Mouse (Mus musculus) MEL (cell line): ENCODE measurements around the gene Tomt. TPM values are rescaled to one million over a fixed set of nuclear protein-coding genes. Genes with fewer than 3 reads are reported as not detected.

Experiments used
- DNase-seq: peaks from one replicate; pipeline ENCODE4 v3.0.0; 2011; ENCODE audit warnings: low read depth, low spot score
- H3K27ac ChIP-seq: 2 replicates; pipeline ENCODE4 v1.5.1; 2012; ENCODE audit warnings: low read depth, mild to moderate bottlenecking, control low read depth, low read length, moderate library complexity; ENCODE audit not compliant: control insufficient read depth
- H3K27me3 ChIP-seq, 2 experiments: fragments of 150-350 bp in 1 of 2; sonication (generic) in 1 of 2; 2 replicates each; pipeline ENCODE4 v1.6.1; 2012; ENCODE audit warnings: low read length in 2 of 2, mild to moderate bottlenecking in 2 of 2, improper control_type of control experiment in 1 of 2, moderate library complexity in 1 of 2; ENCODE audit not compliant: insufficient read depth in 2 of 2, control insufficient read depth in 1 of 2
- H3K36me3 ChIP-seq, 2 experiments: 2 replicates each; pipeline ENCODE4 v1.6.1; 2012 to 2014; ENCODE audit warnings: low read length in 2 of 2, improper control_type of control experiment in 1 of 2, inconsistent platforms in 1 of 2, mild to moderate bottlenecking in 1 of 2; ENCODE audit not compliant: insufficient read depth in 2 of 2, control insufficient read depth in 1 of 2
- H3K4me1 ChIP-seq, 2 experiments: fragments of 150-350 bp in 1 of 2; sonication (generic) in 1 of 2; 2 replicates each; pipeline ENCODE4 v1.6.1; 2012; ENCODE audit warnings: low read length in 2 of 2, improper control_type of control experiment in 1 of 2, mild to moderate bottlenecking in 1 of 2; ENCODE audit not compliant: insufficient read depth in 2 of 2, control insufficient read depth in 1 of 2
- H3K4me3 ChIP-seq, 2 experiments: fragments of 150-350 bp in 1 of 2; sonication (generic) in 1 of 2; 2 replicates each; pipeline ENCODE4 v1.5.1; 2012; ENCODE audit warnings: low read depth in 2 of 2, low read length in 2 of 2, mild to moderate bottlenecking in 2 of 2, moderate library complexity in 2 of 2, control low read depth in 1 of 2, improper control_type of control experiment in 1 of 2; ENCODE audit not compliant: control insufficient read depth in 1 of 2, insufficient read depth in 1 of 2
- H3K79me2 ChIP-seq: 2 replicates; pipeline ENCODE4 v1.6.1; 2012; ENCODE audit warnings: mild to moderate bottlenecking, low read length, moderate library complexity; ENCODE audit not compliant: control insufficient read depth, poor library complexity, insufficient read depth
- H3K9ac ChIP-seq: 2 replicates; pipeline ENCODE4 v1.6.1; 2012; ENCODE audit warnings: low read depth, mild to moderate bottlenecking, control low read depth, low read length, moderate library complexity; ENCODE audit not compliant: control insufficient read depth, poor library complexity, severe bottlenecking
- H3K9me3 ChIP-seq: fragments of 150-350 bp; sonication (generic); replicated peaks from 2 replicates; pipeline ENCODE4 v1.6.1; 2012; ENCODE audit warnings: mild to moderate bottlenecking, low read length, improper control_type of control experiment, moderate library complexity; ENCODE audit not compliant: insufficient read depth
- CHD1 ChIP-seq: IDR thresholded peaks from 2 replicates; pipeline ENCODE4 v1.6.1; 2012; ENCODE audit warnings: low read depth, mild to moderate bottlenecking, inconsistent platforms, low read length, improper control_type of control experiment
- ELF1 ChIP-seq: IDR thresholded peaks from 2 replicates; pipeline ENCODE4 v1.6.1; 2014; ENCODE audit warnings: low read depth, mild to moderate bottlenecking, inconsistent platforms, low read length, improper control_type of control experiment, moderate library complexity
- ETS1 ChIP-seq: IDR thresholded peaks from 2 replicates; pipeline ENCODE4 v1.6.1; 2012; ENCODE audit warnings: low read depth, mild to moderate bottlenecking, inconsistent platforms, low read length, improper control_type of control experiment, moderate library complexity
- GATA1 ChIP-seq: IDR thresholded peaks from 2 replicates; pipeline ENCODE4 v1.6.1; 2011; ENCODE audit warnings: low read depth, low read length, improper control_type of control experiment
- JUND ChIP-seq: IDR thresholded peaks from 2 replicates; pipeline ENCODE4 v1.6.1; 2011; ENCODE audit warnings: low read depth, mild to moderate bottlenecking, improper control_type of control experiment, low read length
- MAFK ChIP-seq: IDR thresholded peaks from 2 replicates; pipeline ENCODE4 v1.6.1; 2011; ENCODE audit warnings: low read depth, mild to moderate bottlenecking, low read length, improper control_type of control experiment, borderline replicate concordance
- MAZ ChIP-seq: IDR thresholded peaks from 2 replicates; pipeline ENCODE4 v1.6.1; 2012; ENCODE audit warnings: low read depth, mild to moderate bottlenecking, inconsistent platforms, low read length, improper control_type of control experiment
- POLR2A ChIP-seq, 2 experiments: IDR thresholded peaks; 2 replicates each; pipeline ENCODE4 v1.6.1; 2011 to 2012; ENCODE audit warnings: low read length in 2 of 2, mild to moderate bottlenecking in 2 of 2, control low read depth in 1 of 2, improper control_type of control experiment in 1 of 2, low read depth in 1 of 2, moderate library complexity in 1 of 2; ENCODE audit not compliant: control insufficient read depth in 1 of 2, insufficient read depth in 1 of 2, poor library complexity in 1 of 2
- POLR2AphosphoS2 ChIP-seq: IDR thresholded peaks from 2 replicates; pipeline ENCODE4 v1.6.1; 2011; ENCODE audit warnings: low read length, improper control_type of control experiment
- POLR2AphosphoS5 ChIP-seq: IDR thresholded peaks from 2 replicates; pipeline ENCODE4 v1.6.1; 2012; ENCODE audit warnings: low read depth, borderline replicate concordance, mild to moderate bottlenecking, inconsistent platforms, low read length, moderate library complexity, mixed read lengths
- RAD21 ChIP-seq: IDR thresholded peaks from 2 replicates; pipeline ENCODE4 v1.6.1; 2011; ENCODE audit warnings: mild to moderate bottlenecking, low read depth, low read length, improper control_type of control experiment
- TCF12 ChIP-seq: IDR thresholded peaks from 2 replicates; pipeline ENCODE4 v1.6.1; 2014; ENCODE audit warnings: low read depth, mild to moderate bottlenecking, inconsistent platforms, low read length, improper control_type of control experiment, moderate library complexity
- UBTF ChIP-seq: IDR thresholded peaks from 2 replicates; pipeline ENCODE4 v1.6.1; 2012; ENCODE audit warnings: low read depth, mild to moderate bottlenecking, inconsistent platforms, low read length, improper control_type of control experiment, moderate library complexity, borderline replicate concordance; ENCODE audit not compliant: insufficient read depth
- USF2 ChIP-seq, 2 experiments: IDR thresholded peaks; 2 replicates each; pipeline ENCODE4 v1.6.1; 2011 to 2012; ENCODE audit warnings: improper control_type of control experiment in 2 of 2, low read length in 2 of 2, borderline replicate concordance in 1 of 2, inconsistent platforms in 1 of 2, low read depth in 1 of 2, mild to moderate bottlenecking in 1 of 2; ENCODE audit not compliant: insufficient read depth in 1 of 2
- ZMIZ1 ChIP-seq: IDR thresholded peaks from 2 replicates; pipeline ENCODE4 v1.6.1; 2012; ENCODE audit warnings: low read depth, mild to moderate bottlenecking, inconsistent platforms, low read length, improper control_type of control experiment, moderate library complexity
- ZNF384 ChIP-seq: IDR thresholded peaks from 2 replicates; pipeline ENCODE4 v1.6.1; 2012; ENCODE audit warnings: low read depth, mild to moderate bottlenecking, inconsistent platforms, low read length, improper control_type of control experiment
- polyA plus RNA-seq, 2 experiments: library from polyadenylated mRNA; stranded (reverse) in 1 of 2; unstranded in 1 of 2; fragments of >175 nt in 1 of 2; fragments of >200 nt in 1 of 2; gene quantifications; 2 replicates each; pipeline versions ENCODE4 v1.2.1 to v1.2.4; 2012; ENCODE audit warnings: low replicate concordance in 2 of 2, low read depth in 1 of 2; ENCODE audit not compliant: insufficient read length in 2 of 2, insufficient read depth in 1 of 2, missing spikeins in 1 of 2
- total RNA-seq: library from RNA; depleted of rRNA; stranded (reverse); fragments of 300-350 nt; gene quantifications from 2 replicates; pipeline ENCODE4 v1.2.3, GENCODE M21; 2012

The Tomt gene
- total and polyA plus RNA-seq, 3 experiments = 0.82 to 1.3 TPM; not detected in 1

DNA sequence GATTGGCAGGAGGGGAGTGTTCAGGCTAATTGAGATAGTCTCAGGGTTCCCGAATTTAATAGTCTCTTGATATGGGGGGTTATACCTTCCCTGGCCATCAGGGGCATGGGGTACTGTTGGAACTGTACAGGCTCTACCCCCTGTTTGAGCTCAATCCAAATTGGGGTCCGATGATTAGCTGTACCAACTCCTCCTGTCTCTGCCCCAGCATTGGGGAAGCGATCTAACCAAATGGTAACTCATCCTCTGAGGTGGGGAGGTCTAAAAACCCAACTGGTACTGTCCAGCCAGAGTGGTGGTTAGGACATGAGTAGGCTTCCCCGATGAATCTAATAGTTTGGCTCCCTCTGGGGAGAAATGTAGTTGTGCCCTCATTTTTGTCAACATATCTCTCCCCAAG lies 30.8 kb upstream of the Tomt start:
- Histone ChIP-seq H3K36me3 (peaks cover 8 to 30% of the 10 kb centered on the region in 2 experiments), H3K9ac (no peak overlapping the region), H3K9me3 (no peaks in the 10 kb centered on the region), H3K4me1 (peaks cover 7 to 24% of the 10 kb centered on the region in 2 experiments; a peak in 3 of 4 replicates), H3K27me3 (no peaks in the 10 kb centered on the region), H3K79me2 (peaks cover 63% of the 10 kb centered on the region), H3K4me3 (no peak overlapping the region), H3K27ac (no peak overlapping the region)
- no peak for TF ChIP-seq CHD1
- no peak for TF ChIP-seq POLR2A (IDR thresholded peaks at IDR 0.05; ENCODE audit: control insufficient read depth in 1 of 2, insufficient read depth in 1 of 2, low read depth in 1 of 2, low read length in 2 of 2, poor library complexity in 1 of 2)
- TF ChIP-seq ELF1 = no peak
- no peak for TF ChIP-seq UBTF
- TF ChIP-seq ZNF384 = no peak
- TF ChIP-seq USF2 (IDR thresholded peaks at IDR 0.05; ENCODE audit: borderline replicate concordance in 1 of 2, insufficient read depth in 1 of 2, low read depth in 1 of 2, low read length in 2 of 2) = no peak
- TF ChIP-seq POLR2AphosphoS2 = no peak
- no peak for TF ChIP-seq JUND
- TF ChIP-seq MAFK = no peak
- no peak for TF ChIP-seq ZMIZ1
- no peak for TF ChIP-seq RAD21
- TF ChIP-seq TCF12 = no peak
- no peak for TF ChIP-seq ETS1
- TF ChIP-seq POLR2AphosphoS5 = no peak
- no peak for TF ChIP-seq GATA1
- no peak for DNase-seq

DNA sequence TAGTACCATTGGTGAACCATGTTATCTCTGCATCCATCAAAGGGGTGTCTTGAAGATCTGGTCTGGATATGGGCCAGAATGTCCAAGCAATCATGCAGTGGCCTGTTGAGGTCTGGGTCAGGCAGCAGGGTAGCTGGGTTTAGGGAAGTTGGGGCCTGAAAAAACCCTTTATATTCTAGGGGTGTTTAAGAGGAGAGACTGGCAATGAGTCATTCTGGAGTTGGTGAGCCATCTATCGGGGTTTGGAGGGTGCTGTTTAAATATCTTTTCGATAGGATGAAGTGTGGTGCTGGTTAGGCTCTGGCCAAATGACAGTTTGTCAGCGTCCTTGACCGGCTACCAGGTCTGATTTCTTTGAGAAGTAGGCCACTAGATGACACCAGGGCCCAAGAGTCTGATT lies 29.8 kb upstream of the Tomt start:
- peak; percentile 4; the same call in 1 of the 2 replicates for TF ChIP-seq RAD21
- no peak for TF ChIP-seq MAZ
- TF ChIP-seq, all 39 proteins: peak for 1
- peak; percentile 48 for DNase-seq
- Histone ChIP-seq H3K36me3 (peaks cover 8 to 33% of the 10 kb centered on the region in 2 experiments), H3K79me2 (peaks cover 57% of the 10 kb centered on the region), H3K27me3 (no peaks in the 10 kb centered on the region), H3K9ac (no peak overlapping the region), H3K9me3 (no peaks in the 10 kb centered on the region), H3K27ac (no peak overlapping the region), H3K4me3 (no peak overlapping the region), H3K4me1 (peaks cover 7 to 28% of the 10 kb centered on the region in 2 experiments)
